Comparison of ENCODE assay signal across 12 mouse cellular contexts in the genomic region with DNA sequence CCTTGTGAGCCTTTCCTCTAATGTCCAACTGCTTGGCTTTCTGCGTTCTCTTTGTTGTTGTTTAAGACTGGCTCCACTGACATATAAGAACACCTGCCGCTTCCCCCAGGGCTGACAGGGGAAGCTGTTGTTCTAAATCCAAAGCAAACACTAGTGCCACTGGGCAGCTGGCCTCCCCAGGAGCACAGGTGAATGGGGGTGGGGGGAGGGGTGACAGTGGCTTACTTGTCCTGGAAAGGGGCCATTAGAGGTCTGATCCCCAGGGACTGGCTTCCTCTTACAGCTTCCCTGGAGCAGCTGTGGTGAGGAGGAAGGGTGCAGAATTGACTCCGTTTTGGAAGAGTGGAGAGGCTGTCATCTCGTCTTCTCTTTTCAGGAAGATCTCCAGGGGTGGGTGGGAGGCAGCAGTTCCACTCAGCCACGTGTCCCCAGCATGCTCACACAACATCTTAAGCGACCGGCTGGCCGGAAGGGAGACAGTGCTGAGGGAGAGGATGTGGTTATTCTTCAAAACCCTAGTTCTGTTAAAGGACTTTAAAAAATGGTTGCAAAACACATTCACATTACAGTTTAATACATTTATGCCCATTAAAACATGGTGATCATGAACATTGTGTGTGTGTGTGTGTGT.
A peak's percentile ranks its signal among the peaks of the same experiment; 100 is the strongest.
DNase-seq lines count a peak whose midpoint lies in the region; ATAC-seq lines count a peak whose summit lies in the region.
"Had no signal": no experiment of that assay in that cellular context is flagged by ENCODE, and none has a peak within 500 bp of the region (broad histone marks: within the 10 kb centered on the region; RNA-seq: fewer than 3 reads in every experiment).

No protein-coding gene starts in this region.

- DNase-seq in brain, adult 2 months (ENCODE audit: low read depth, low spot score), result peak; percentile 39
- DNase-seq in thymus, postnatal 25 days, result peak; percentile 30
- no peak for DNase-seq in kidney, postnatal 10 days
- DNase-seq in heart, postnatal 10 days, result no peak
- DNase-seq: kidney, adult 11 months; liver, embryonic 13.5 days had no signal

- no peaks in the 10 kb centered on the region for H3K79me2 ChIP-seq in macrophage (ENCODE audit: inconsistent target)

- H3K27ac ChIP-seq in neural tube, embryonic 12.5 days, result no peak overlapping the region
- no peak overlapping the region for H3K27ac ChIP-seq in neural tube, embryonic 15.5 days (replicated peaks)
- H3K27ac ChIP-seq in macrophage, result peak overlapping the region; percentile 15; the same call in 1 of the 2 replicates
- H3K27ac ChIP-seq: heart, adult 2 months; liver, embryonic 13.5 days; midbrain, embryonic 12.5 days had no signal

- intact Hi-C loops in heart, postnatal 10 days (cut with DNase I), result no loop called here

- H3K4me3 ChIP-seq in neural tube, embryonic 12.5 days, result no peak overlapping the region
- no peak overlapping the region for H3K4me3 ChIP-seq in neural tube, embryonic 15.5 days (replicated peaks)
- no peak overlapping the region for H3K4me3 ChIP-seq in macrophage (ENCODE audit: inconsistent target)
- H3K4me3 ChIP-seq: heart, adult 2 months; liver, embryonic 13.5 days; midbrain, embryonic 12.5 days had no signal

- WGBS in neural tube, embryonic 12.5 days, result 38% methylated on average over 8 of the region's 8 CpGs
- WGBS in neural tube, embryonic 15.5 days, result 36% methylated on average over 8 of the region's 8 CpGs
- 16% methylated on average over 8 of the region's 8 CpGs for WGBS in macrophage (ENCODE audit: missing documents)

- H3K36me3 ChIP-seq in neural tube, embryonic 12.5 days, result no peaks in the 10 kb centered on the region
- H3K36me3 ChIP-seq in neural tube, embryonic 15.5 days, result no peaks in the 10 kb centered on the region
- H3K36me3 ChIP-seq in macrophage (ENCODE audit: inconsistent target), result no peaks in the 10 kb centered on the region
- H3K36me3 ChIP-seq: liver, embryonic 13.5 days; midbrain, embryonic 12.5 days had no signal

- H3K9me3 ChIP-seq in neural tube, embryonic 12.5 days, result no peaks in the 10 kb centered on the region
- no peaks in the 10 kb centered on the region for H3K9me3 ChIP-seq in neural tube, embryonic 15.5 days (replicated peaks)
- H3K9me3 ChIP-seq: liver, embryonic 13.5 days; midbrain, embryonic 12.5 days had no signal

- peaks cover 20% of the 10 kb centered on the region for H3K4me1 ChIP-seq in neural tube, embryonic 12.5 days
- peaks cover 4% of the 10 kb centered on the region; the same call in 1 of the 2 replicates for H3K4me1 ChIP-seq in neural tube, embryonic 15.5 days

- no peaks in the 10 kb centered on the region for H3K27me3 ChIP-seq in neural tube, embryonic 12.5 days (replicated peaks)
- H3K27me3 ChIP-seq in neural tube, embryonic 15.5 days (replicated peaks), result no peaks in the 10 kb centered on the region
- H3K27me3 ChIP-seq: liver, embryonic 13.5 days had no signal

- H3K4me2 ChIP-seq in neural tube, embryonic 12.5 days (replicated peaks), result no peak overlapping the region
- no peak overlapping the region for H3K4me2 ChIP-seq in neural tube, embryonic 15.5 days
- H3K4me2 ChIP-seq: liver, embryonic 13.5 days; midbrain, embryonic 12.5 days had no signal

- no peak overlapping the region for H3K9ac ChIP-seq in neural tube, embryonic 12.5 days
- no peak overlapping the region for H3K9ac ChIP-seq in neural tube, embryonic 15.5 days (replicated peaks)
- H3K9ac ChIP-seq: liver, embryonic 13.5 days; midbrain, embryonic 12.5 days had no signal

- ATAC-seq in neural tube, embryonic 12.5 days (ENCODE audit: low FRiP score, low read depth), result peak; percentile 39; the same call in 1 of the 2 replicates
- ATAC-seq in neural tube, embryonic 15.5 days (ENCODE audit: low FRiP score), result no peak
- ATAC-seq: forebrain, embryonic 14.5 days had no signal

Comparison
In these comparisons a context has a peak if more than half of its experiments do, and no peak if none do; other contexts are left out.
1. DNase-seq: peak in brain, adult 2 months (single experiment) and thymus, postnatal 25 days (single experiment); none in kidney, postnatal 10 days (single experiment) and heart, postnatal 10 days (0 of 2).